ENCODE assay signal across 22 mouse cellular contexts in genomic region chr16:21719770-21720169, GRCm38 (mm10). TPM values are rescaled to one million over a fixed set of nuclear protein-coding genes. Genes with fewer than 3 reads are reported as not detected.
A peak's percentile ranks its signal among the peaks of the same experiment; 100 is the strongest.
DNase-seq lines count a peak whose midpoint lies in the region; ATAC-seq and TF ChIP-seq lines count a peak whose summit lies in the region.
"Had no signal": no experiment of that assay in that cellular context is flagged by ENCODE, and none has a peak within 500 bp of the region (broad histone marks: within the 10 kb centered on the region; RNA-seq: fewer than 3 reads in every experiment).

No protein-coding gene starts in this region.

- H3K9ac ChIP-seq in liver, postnatal 0 days (replicated peaks), result no peak overlapping the region
- H3K9ac ChIP-seq: forebrain, embryonic 12.5 days; lung, embryonic 14.5 days; stomach, embryonic 15.5 days had no signal

- H3K4me1 ChIP-seq in liver, postnatal 0 days (ENCODE audit: insufficient read depth), result peaks cover 5% of the 10 kb centered on the region; the same call in 1 of the 2 replicates
- H3K4me1 ChIP-seq: forebrain, embryonic 12.5 days; heart, embryonic 10.5 days; stomach, embryonic 15.5 days had no signal

- intact Hi-C loops in left cerebral cortex, postnatal 36 days (cut with DNase I), result no loop called here

- H3K9me3 ChIP-seq in liver, postnatal 0 days (ENCODE audit: low read length), result no peaks in the 10 kb centered on the region
- H3K9me3 ChIP-seq: forebrain, embryonic 12.5 days; heart, embryonic 10.5 days; stomach, embryonic 15.5 days had no signal

- WGBS in liver, postnatal 0 days (ENCODE audit: insufficient replicate concordance), result 57% methylated on average over 7 of the region's 7 CpGs

- TF ChIP-seq CTCF in liver, postnatal 0 days (IDR thresholded peaks at IDR 0.05; ENCODE audit: low read depth), result no peak

- TF ChIP-seq EP300 in liver, postnatal 0 days (IDR thresholded peaks at IDR 0.05; ENCODE audit: low read depth), result no peak

- no peaks in the 10 kb centered on the region for H3K27me3 ChIP-seq in liver, postnatal 0 days (ENCODE audit: insufficient read depth, low read length)
- H3K27me3 ChIP-seq: stomach, embryonic 15.5 days had no signal

- no peaks in the 10 kb centered on the region for H3K36me3 ChIP-seq in liver, postnatal 0 days (replicated peaks; ENCODE audit: insufficient read depth, low read length)
- H3K36me3 ChIP-seq: forebrain, embryonic 12.5 days; heart, embryonic 10.5 days; stomach, embryonic 15.5 days had no signal

- ATAC-seq in liver, postnatal 0 days, result peak; percentile 64
- peak; percentile 49 to 60; a peak in 3 of 4 replicates for ATAC-seq in hematopoietic stem cell, adult 5-6 weeks (replicated peaks in 1 of 2; ENCODE audit: insufficient read depth in 1 of 2, low FRiP score in 2 of 2, low TSS enrichment in 1 of 2, low read depth in 1 of 2, poor library complexity in 2 of 2, severe bottlenecking in 2 of 2)

- H3K4me3 ChIP-seq in liver, postnatal 0 days (ENCODE audit: low read depth, low read length), result no peak overlapping the region
- H3K4me3 ChIP-seq: forebrain, embryonic 12.5 days; heart, embryonic 10.5 days; layer of hippocampus, adult 2 months; stomach, embryonic 15.5 days had no signal

- H3K4me2 ChIP-seq in liver, postnatal 0 days (ENCODE audit: low read depth, low read length), result no peak overlapping the region
- H3K4me2 ChIP-seq: forebrain, embryonic 12.5 days; lung, embryonic 14.5 days; stomach, embryonic 15.5 days had no signal

- DNase-seq in liver, postnatal 0 days, result no peak
- no peak for DNase-seq in liver
- DNase-seq in lung, postnatal 36 days, result peak; percentile 77
- DNase-seq in right cerebral cortex, adult 2 months (ENCODE audit: low spot score in 2 of 2), result no peak
- no peak for DNase-seq in left cerebral cortex, postnatal 36 days (ENCODE audit: low spot score in 2 of 2)
- DNase-seq in cerebellum, postnatal 36 days, result no peak
- DNase-seq: adrenal gland, postnatal 36 days; cerebellum, adult 18-20 months; cerebellum, postnatal 25 days; kidney, adult 8-10 months; kidney, postnatal 14 days; layer of hippocampus, postnatal 36 days; left cerebral cortex, postnatal 4 days; lung, embryonic 14.5 days; retina, postnatal 1 day; thymus, adult 18-20 months; thymus, postnatal 4 days had no signal

- no peak overlapping the region for H3K27ac ChIP-seq in liver, postnatal 0 days (ENCODE audit: low read depth)
- H3K27ac ChIP-seq: forebrain, embryonic 12.5 days; heart, embryonic 10.5 days; layer of hippocampus, adult 2 months; stomach, embryonic 15.5 days had no signal

RNA-seq across cellular contexts. Expression of gene 2510009E07Rik, which starts 25.3 kb away (rescaled TPM):
- 3.5 and 3.7 TPM in 2 replicates for polyA plus RNA-seq in liver, postnatal 0 days (2015; fragmentation: Nextera tagmentation; extraction: Ambion mirVana)
- 0.88 and 3.0 TPM in 2 replicates for total RNA-seq in hematopoietic stem cell, adult 5-6 weeks (2017)
- total RNA-seq in left cerebral cortex, postnatal 36 days (2021), result 10 to 100 TPM; 46.9 to 47.0 TPM

Comparison
In these comparisons a context has a peak if more than half of its experiments do, and no peak if none do; other contexts are left out.
1. RNA of gene 2510009E07Rik, which starts 25.3 kb away (total RNA-seq): 46.9 to 47.0 TPM in left cerebral cortex, postnatal 36 days; 0.88 to 3.0 TPM in hematopoietic stem cell, adult 5-6 weeks; every median in the first group is over 10 times any median in the second.